ENCODE assay signal across 13 mouse cellular contexts in genomic region chr4:134682423-134682822, GRCm38 (mm10). TPM values are rescaled to one million over a fixed set of nuclear protein-coding genes. Genes with fewer than 3 reads are reported as not detected.
DNase-seq lines count a peak whose midpoint lies in the region; ATAC-seq and TF ChIP-seq lines count a peak whose summit lies in the region.
"Had no signal": no experiment of that assay in that cellular context is flagged by ENCODE, and none has a peak within 500 bp of the region (broad histone marks: within the 10 kb centered on the region; RNA-seq: fewer than 3 reads in every experiment).

No protein-coding gene starts in this region.

- TF ChIP-seq CTCF in intestine, postnatal 0 days (IDR thresholded peaks at IDR 0.05; ENCODE audit: low read depth): no peak

- 64% methylated on average over 8 of the region's 8 CpGs for WGBS in intestine, embryonic 14.5 days
- 71% methylated on average over 8 of the region's 8 CpGs for WGBS in intestine, postnatal 0 days
- WGBS in limb, embryonic 13.5 days: 64% methylated on average over 8 of the region's 8 CpGs

- peak overlapping the region; percentile 16; the same call in 1 of the 2 replicates for H3K4me2 ChIP-seq in intestine, embryonic 14.5 days (ENCODE audit: low read length)
- H3K4me2 ChIP-seq in intestine, postnatal 0 days (replicated peaks; ENCODE audit: low read depth): no peak overlapping the region
- peak overlapping the region; percentile 5; the same call in 1 of the 2 replicates for H3K4me2 ChIP-seq in limb, embryonic 13.5 days (replicated peaks)

- DNase-seq in intestine, embryonic 14.5 days (ENCODE audit: low spot score): no peak
- DNase-seq in ES-CJ7 (ENCODE audit: low read depth, low spot score): peak; percentile 23
- DNase-seq in adrenal gland, adult 8-10 months: no peak
- DNase-seq in layer of hippocampus, postnatal 10 days (ENCODE audit: low spot score in 2 of 2): no peak
- DNase-seq in cerebellum, adult 11 months: no peak
- DNase-seq: adrenal gland, postnatal 14 days; embryo, embryonic 11 days; gastrocnemius, postnatal 10 days; retina, postnatal 1 day; thymus, adult 2 months had no signal

- H3K9me3 ChIP-seq in intestine, embryonic 14.5 days (ENCODE audit: control insufficient read depth, low read length): no peaks in the 10 kb centered on the region
- H3K9me3 ChIP-seq in intestine, postnatal 0 days (ENCODE audit: control insufficient read depth): no peaks in the 10 kb centered on the region
- 0 out of 2 replicates have a peak, but pooled peaks cover 5% of the 10 kb centered on the region for H3K9me3 ChIP-seq in limb, embryonic 13.5 days

- H3K36me3 ChIP-seq in intestine, embryonic 14.5 days (ENCODE audit: control insufficient read depth, insufficient read depth, low read length): no peaks in the 10 kb centered on the region
- H3K36me3 ChIP-seq in intestine, postnatal 0 days (ENCODE audit: control insufficient read depth, insufficient read depth): no peaks in the 10 kb centered on the region
- 0 out of 2 replicates have a peak, but pooled peaks cover 3% of the 10 kb centered on the region for H3K36me3 ChIP-seq in limb, embryonic 13.5 days

- no peak overlapping the region for H3K4me3 ChIP-seq in intestine, embryonic 14.5 days (ENCODE audit: low read depth, low read length)
- no peak overlapping the region for H3K4me3 ChIP-seq in intestine, postnatal 0 days (ENCODE audit: low read depth, low read length)
- H3K4me3 ChIP-seq in brown adipose tissue, adult 24 weeks (ENCODE audit: insufficient read depth, low read depth, low read length): no peak overlapping the region
- no peak overlapping the region for H3K4me3 ChIP-seq in limb, embryonic 13.5 days

- no peak overlapping the region for H3K9ac ChIP-seq in intestine, embryonic 14.5 days (ENCODE audit: low read length)
- no peak overlapping the region for H3K9ac ChIP-seq in intestine, postnatal 0 days (ENCODE audit: low read depth, low read length)
- no peak overlapping the region for H3K9ac ChIP-seq in limb, embryonic 13.5 days

- H3K27me3 ChIP-seq in intestine, embryonic 14.5 days (replicated peaks; ENCODE audit: control insufficient read depth, insufficient read depth, low read length): no peaks in the 10 kb centered on the region
- no peaks in the 10 kb centered on the region for H3K27me3 ChIP-seq in intestine, postnatal 0 days (replicated peaks; ENCODE audit: control insufficient read depth, insufficient read depth, low read length)
- H3K27me3 ChIP-seq in limb, embryonic 13.5 days: no peaks in the 10 kb centered on the region

- peak overlapping the region; percentile 66 for H3K27ac ChIP-seq in intestine, embryonic 14.5 days (ENCODE audit: low read depth)
- no peak overlapping the region for H3K27ac ChIP-seq in intestine, postnatal 0 days (ENCODE audit: low read depth, low read length)
- H3K27ac ChIP-seq in brown adipose tissue, adult 24 weeks (replicated peaks; ENCODE audit: low read depth, low read length): 0 out of 2 replicates have a peak overlapping the region, but pooled peaks have one; percentile 32
- H3K27ac ChIP-seq in limb, embryonic 13.5 days: peak overlapping the region; percentile 39; the same call in 1 of the 2 replicates

- ATAC-seq in intestine, embryonic 14.5 days (replicated peaks; ENCODE audit: low FRiP score, low TSS enrichment, low read depth): no peak
- no peak for ATAC-seq in intestine, postnatal 0 days
- ATAC-seq in limb, embryonic 13.5 days (ENCODE audit: low FRiP score, low read depth): no peak

- H3K4me1 ChIP-seq in intestine, embryonic 14.5 days (replicated peaks; ENCODE audit: control insufficient read depth, insufficient read depth, low read length): peaks cover 22% of the 10 kb centered on the region
- no peaks in the 10 kb centered on the region; the same call in 1 of the 2 replicates for H3K4me1 ChIP-seq in intestine, postnatal 0 days (replicated peaks; ENCODE audit: control insufficient read depth, insufficient read depth, low read length)
- H3K4me1 ChIP-seq in brown adipose tissue, adult 24 weeks (ENCODE audit: control insufficient read depth, insufficient read depth, insufficient read length, low read length): peaks cover 14% of the 10 kb centered on the region
- peaks cover 38% of the 10 kb centered on the region for H3K4me1 ChIP-seq in limb, embryonic 13.5 days

RNA-seq across cellular contexts. Expression of gene Man1c1, which starts 21.7 kb away (rescaled TPM):
- polyA plus RNA-seq in intestine, embryonic 14.5 days (2014; fragmentation: Nextera tagmentation; extraction: Ambion mirVana): 2.2 and 3.6 TPM in 2 replicates
- 1.7 TPM in 2 replicates for polyA plus RNA-seq in intestine, postnatal 0 days (2015; fragmentation: Nextera tagmentation; extraction: Ambion mirVana)
- polyA plus RNA-seq in brown adipose tissue, adult 24 weeks (2012; ENCODE audit: insufficient read depth, insufficient read length, missing spikeins): 2.5 and 2.6 TPM in 2 replicates
- 2.9 and 3.5 TPM in 2 replicates for polyA plus RNA-seq in limb, embryonic 13.5 days (2015; fragmentation: Nextera tagmentation; extraction: Ambion mirVana)
- total RNA-seq in adrenal gland, adult 8-10 months (2022): 10 to 100 TPM; 15.3 to 41.3 (median 29.9) TPM
- total RNA-seq in layer of hippocampus, postnatal 10 days (2021): 10 to 100 TPM; 14.2 to 16.3 TPM
